14 mouse cellular contexts compared by ENCODE assay signal in the genomic region with DNA sequence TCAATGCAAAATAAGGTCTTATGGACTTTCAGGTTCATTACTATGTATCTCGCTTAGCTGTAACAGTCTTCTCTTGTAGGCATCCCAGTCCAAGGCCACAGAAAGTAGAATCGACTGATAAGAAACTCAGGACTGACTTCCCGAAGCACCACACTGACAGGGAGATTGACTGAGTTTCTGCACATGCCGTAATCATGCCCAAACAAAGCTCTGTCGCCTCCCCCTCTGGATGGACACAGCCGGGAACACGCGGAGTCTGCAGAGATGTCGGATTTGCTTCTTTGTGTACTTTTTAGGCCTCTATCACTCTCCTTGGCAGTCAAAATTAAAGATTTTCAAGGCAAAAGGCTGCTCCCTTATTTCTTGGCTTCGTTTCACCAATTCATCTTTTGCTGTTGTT. TPM values are rescaled to one million over a fixed set of nuclear protein-coding genes. Genes with fewer than 3 reads are reported as not detected.
DNase-seq lines count a peak whose midpoint lies in the region; ATAC-seq and TF ChIP-seq lines count a peak whose summit lies in the region.
"Had no signal": no experiment of that assay in that cellular context is flagged by ENCODE, and none has a peak within 500 bp of the region (broad histone marks: within the 10 kb centered on the region; RNA-seq: fewer than 3 reads in every experiment).

No protein-coding gene starts in this region.

- H3K27ac ChIP-seq in layer of hippocampus, adult 2 months = peak overlapping the region; percentile 88
- H3K27ac ChIP-seq in embryonic fibroblast, embryonic 13.5 days (ENCODE audit: insufficient read depth, low read length) = 0 out of 2 replicates have a peak overlapping the region, but pooled peaks have one; percentile 25
- peak overlapping the region; percentile 7; the same call in 1 of the 2 replicates for H3K27ac ChIP-seq in midbrain, embryonic 16.5 days (ENCODE audit: low read length)
- H3K27ac ChIP-seq in liver, postnatal 0 days (ENCODE audit: low read depth) = no peak overlapping the region

- peak; percentile 70 to 88 for DNase-seq in adrenal gland, adult (ENCODE audit: inconsistent age in 2 of 2, low spot score in 1 of 2)
- DNase-seq in adrenal gland, postnatal 4 days (ENCODE audit: low spot score in 2 of 2) = no peak
- DNase-seq in layer of hippocampus, adult 2 months (ENCODE audit: low spot score in 2 of 2) = no peak
- no peak for DNase-seq in layer of hippocampus, adult 18-20 months (ENCODE audit: low spot score in 2 of 2)
- DNase-seq in thymus, postnatal 10 days (ENCODE audit: low spot score in 2 of 2) = no peak
- no peak for DNase-seq in liver, postnatal 0 days
- DNase-seq: cerebellum, adult 8-10 months; gastrocnemius, postnatal 10 days; kidney, adult 11 months; thymus, postnatal 14 days had no signal

- H3K9ac ChIP-seq in midbrain, embryonic 16.5 days (ENCODE audit: low read depth, low read length) = no peak overlapping the region
- no peak overlapping the region for H3K9ac ChIP-seq in liver, postnatal 0 days (replicated peaks)

- WGBS in midbrain, embryonic 16.5 days = 82% methylated on average over 10 of the region's 10 CpGs
- 69% methylated on average over 10 of the region's 10 CpGs for WGBS in liver, postnatal 0 days (ENCODE audit: insufficient replicate concordance)

- no peaks in the 10 kb centered on the region for H3K9me3 ChIP-seq in midbrain, embryonic 16.5 days (replicated peaks; ENCODE audit: control insufficient read depth, low read length, poor library complexity, severe bottlenecking)
- no peaks in the 10 kb centered on the region for H3K9me3 ChIP-seq in liver, postnatal 0 days (ENCODE audit: low read length)

- ATAC-seq in midbrain, embryonic 16.5 days = no peak
- ATAC-seq in liver, postnatal 0 days = no peak

- H3K4me1 ChIP-seq in embryonic fibroblast, embryonic 13.5 days (ENCODE audit: control insufficient read depth, insufficient read depth, low read length) = no peaks in the 10 kb centered on the region
- H3K4me1 ChIP-seq in midbrain, embryonic 16.5 days (ENCODE audit: control insufficient read depth, insufficient read depth, low read length) = peaks cover 8% of the 10 kb centered on the region
- no peaks in the 10 kb centered on the region for H3K4me1 ChIP-seq in liver, postnatal 0 days (ENCODE audit: insufficient read depth)

- H3K4me3 ChIP-seq in layer of hippocampus, adult 2 months = peak overlapping the region; percentile 8; the same call in 1 of the 2 replicates
- H3K4me3 ChIP-seq in embryonic fibroblast, embryonic 13.5 days (ENCODE audit: insufficient read depth, low read length) = no peak overlapping the region
- no peak overlapping the region for H3K4me3 ChIP-seq in midbrain, embryonic 16.5 days (ENCODE audit: low read depth, low read length)
- no peak overlapping the region for H3K4me3 ChIP-seq in liver, postnatal 0 days (ENCODE audit: low read depth, low read length)

- H3K4me2 ChIP-seq in midbrain, embryonic 16.5 days (ENCODE audit: low read length) = no peak overlapping the region
- no peak overlapping the region for H3K4me2 ChIP-seq in liver, postnatal 0 days (ENCODE audit: low read depth, low read length)
- H3K4me2 ChIP-seq: liver, embryonic 11.5 days had no signal

- no peaks in the 10 kb centered on the region for H3K27me3 ChIP-seq in midbrain, embryonic 16.5 days (ENCODE audit: control insufficient read depth, insufficient read depth, low read depth, low read length)
- H3K27me3 ChIP-seq in liver, postnatal 0 days (ENCODE audit: insufficient read depth, low read length) = no peaks in the 10 kb centered on the region

- no peak for TF ChIP-seq CTCF in layer of hippocampus, adult 2 months (conservative IDR thresholded peaks at IDR 0.05)
- TF ChIP-seq CTCF in embryonic fibroblast, embryonic 13.5 days (IDR thresholded peaks at IDR 0.05; ENCODE audit: borderline replicate concordance, insufficient read depth, low read length) = no peak
- no peak for TF ChIP-seq CTCF in liver, postnatal 0 days (IDR thresholded peaks at IDR 0.05; ENCODE audit: low read depth)

- H3K36me3 ChIP-seq in midbrain, embryonic 16.5 days (ENCODE audit: control insufficient read depth, insufficient read depth, low read length) = no peaks in the 10 kb centered on the region
- H3K36me3 ChIP-seq in liver, postnatal 0 days (replicated peaks; ENCODE audit: insufficient read depth, low read length) = no peaks in the 10 kb centered on the region

- TF ChIP-seq POLR2A in embryonic fibroblast, embryonic 13.5 days (IDR thresholded peaks at IDR 0.05; ENCODE audit: low read depth, low read length) = no peak

- TF ChIP-seq EP300 in liver, postnatal 0 days (IDR thresholded peaks at IDR 0.05; ENCODE audit: low read depth) = no peak

RNA-seq across cellular contexts. Expression of gene Kif21a, which starts 20.8 kb away (rescaled TPM):
- total RNA-seq in adrenal gland, postnatal 4 days (2021) = 10 to 100 TPM; 17.1 to 19.9 TPM
- total RNA-seq in layer of hippocampus, adult 2 months (2021) = 100 to 1,000 TPM; 126 to 130 TPM
- total RNA-seq in layer of hippocampus, adult 18-20 months (2021) = 100 to 1,000 TPM; 131 to 133 TPM
- 8.8 and 9.5 TPM in 2 replicates for polyA plus RNA-seq in embryonic fibroblast, embryonic 13.5 days (2011; ENCODE audit: insufficient read length, low read depth, missing spikeins)
- polyA plus RNA-seq in midbrain, embryonic 16.5 days (2015; fragmentation: Nextera tagmentation; extraction: Ambion mirVana) = 44.7 and 54.7 TPM in 2 replicates
- polyA plus RNA-seq in liver, postnatal 0 days (2015; fragmentation: Nextera tagmentation; extraction: Ambion mirVana) = 5.2 TPM in 2 replicates
- total RNA-seq: neutrophil, adult 5-6 weeks had no signal

Comparison
In these comparisons a context has a peak if more than half of its experiments do, and no peak if none do; other contexts are left out.
1. DNase-seq: peak in adrenal gland, adult (2 of 2); none in adrenal gland, postnatal 4 days (0 of 2), layer of hippocampus, adult 2 months (0 of 2), layer of hippocampus, adult 18-20 months (0 of 2), thymus, postnatal 10 days (0 of 2) and liver, postnatal 0 days (single experiment).
2. RNA of gene Kif21a, which starts 20.8 kb away (total RNA-seq): 131 to 133 TPM in layer of hippocampus, adult 18-20 months and 126 to 130 TPM in layer of hippocampus, adult 2 months; 17.1 to 19.9 TPM in adrenal gland, postnatal 4 days; every median in the first group is over 4 times any median in the second.